Mouse (Mus musculus): ENCODE results near the gene Sufu. TPM values are rescaled to one million over a fixed set of nuclear protein-coding genes. Genes with fewer than 3 reads are reported as not detected.

Sufu gene
- polyA plus RNA-seq, 1 experiment from 2014 or later, result 21.4 TPM

- H3K9me3 ChIP-seq, result no peaks in the 10 kb centered on the region
- no peak for ATAC-seq
Measured at GRCm38 (mm10) chr19:46497230-46497629, 100.5 kb downstream of the Sufu start.

GRCm38 (mm10) chr19:46499539-46499835 lies 102.8 kb downstream of the Sufu start:
- 3% methylated on average over 3 of the region's 3 CpGs for WGBS

More at GRCm38 (mm10) chr19:46497230-46497629, 100.5 kb downstream of the Sufu start:
- 75% methylated on average over 2 of the region's 2 CpGs for WGBS
- H3K4me3 ChIP-seq (replicated peaks), result no peak overlapping the region
- H3K36me3 ChIP-seq, result no peaks in the 10 kb centered on the region
- no peak overlapping the region for H3K27ac ChIP-seq
- H3K9ac ChIP-seq, result no peak overlapping the region
- no peaks in the 10 kb centered on the region for H3K27me3 ChIP-seq (replicated peaks)
- H3K4me2 ChIP-seq (replicated peaks), result no peak overlapping the region
- no peaks in the 10 kb centered on the region for H3K4me1 ChIP-seq (replicated peaks)

GRCm38 (mm10) chr19:46499836-46500580 lies 103.3 kb downstream of the Sufu start:
- H3K4me1 ChIP-seq (replicated peaks), result peaks cover 8% of the 10 kb centered on the region
- H3K4me3 ChIP-seq (replicated peaks), result peak overlapping the region; percentile 79
- WGBS, result under 1% methylated on average over 48 of the region's 52 CpGs
- no peaks in the 10 kb centered on the region for H3K9me3 ChIP-seq
- H3K4me2 ChIP-seq (replicated peaks), result peak overlapping the region; percentile 87
- H3K27ac ChIP-seq, result peak overlapping the region; percentile 100
- H3K9ac ChIP-seq, result peak overlapping the region; percentile 88
- H3K27me3 ChIP-seq (replicated peaks), result no peaks in the 10 kb centered on the region
- ATAC-seq, result peak; percentile 80
- H3K36me3 ChIP-seq, result no peaks in the 10 kb centered on the region

More at GRCm38 (mm10) chr19:46499539-46499835, 102.8 kb downstream of the Sufu start:
- Histone ChIP-seq H3K36me3 (no peaks in the 10 kb centered on the region), H3K9ac (no peak overlapping the region), H3K4me1 (replicated peaks) (peaks cover 3% of the 10 kb centered on the region; the same call in 1 of the 2 replicates), H3K27ac (peak overlapping the region; percentile 30; the same call in 1 of the 2 replicates), H3K4me3 (replicated peaks) (peak overlapping the region; percentile 79), H3K4me2 (replicated peaks) (peak overlapping the region; percentile 87), H3K9me3 (no peaks in the 10 kb centered on the region), H3K27me3 (replicated peaks) (no peaks in the 10 kb centered on the region)
- no peak for ATAC-seq

- ATAC-seq, result peak; percentile 13
- Histone ChIP-seq H3K9ac (peak overlapping the region; percentile 88), H3K36me3 (no peaks in the 10 kb centered on the region), H3K27me3 (replicated peaks) (no peaks in the 10 kb centered on the region), H3K4me1 (replicated peaks) (peaks cover 14% of the 10 kb centered on the region), H3K9me3 (no peaks in the 10 kb centered on the region), H3K4me3 (replicated peaks) (peak overlapping the region; percentile 79), H3K27ac (peak overlapping the region; percentile 100), H3K4me2 (replicated peaks) (peak overlapping the region; percentile 87)
- WGBS, result under 1% methylated on average over 38 of the region's 50 CpGs
Measured at GRCm38 (mm10) chr19:46500581-46501341, 104.1 kb downstream of the Sufu start.

GRCm38 (mm10) chr19:46501401-46502068 lies 104.8 kb downstream of the Sufu start, which contains the start of gene Trim8:
Gene Trim8, plus strand, starts transcription at chr19:46501702.
- under 1% methylated on average over 56 of the region's 64 CpGs for WGBS
- Histone ChIP-seq H3K27ac (peak within 1 kb of the TSS; percentile 100), H3K9ac (peak within 1 kb of the TSS; percentile 97), H3K4me1 (replicated peaks) (peaks cover 21% of the 10 kb centered on the region), H3K9me3 (no peaks in the 10 kb centered on the region), H3K36me3 (no peaks in the 10 kb centered on the region), H3K27me3 (replicated peaks) (no peaks in the 10 kb centered on the region), H3K4me3 (replicated peaks) (peak within 1 kb of the TSS; percentile 79), H3K4me2 (replicated peaks) (peak within 1 kb of the TSS; percentile 87)
- ATAC-seq, result peak; percentile 43

GRCm38 (mm10) chr19:46502069-46502455 lies 105.4 kb downstream of the Sufu start:
- Histone ChIP-seq H3K9ac (peak overlapping the region; percentile 97), H3K9me3 (no peaks in the 10 kb centered on the region), H3K4me1 (replicated peaks) (peaks cover 26% of the 10 kb centered on the region), H3K4me3 (replicated peaks) (peak overlapping the region; percentile 79), H3K27me3 (replicated peaks) (no peaks in the 10 kb centered on the region), H3K4me2 (replicated peaks) (peak overlapping the region; percentile 87), H3K27ac (peak overlapping the region; percentile 100), H3K36me3 (no peaks in the 10 kb centered on the region)
- under 1% methylated on average over 37 of the region's 46 CpGs for WGBS
- peak; percentile 9 for ATAC-seq

- ATAC-seq, result peak; percentile 11
Measured at GRCm38 (mm10) chr19:46502471-46503166, 105.9 kb downstream of the Sufu start.

GRCm38 (mm10) chr19:46503351-46504084 lies 106.8 kb downstream of the Sufu start:
- peak; percentile 58 for ATAC-seq

More at GRCm38 (mm10) chr19:46502471-46503166, 105.9 kb downstream of the Sufu start:
- under 1% methylated on average over 53 of the region's 53 CpGs for WGBS
- H3K36me3 ChIP-seq, result no peaks in the 10 kb centered on the region
- H3K9me3 ChIP-seq, result no peaks in the 10 kb centered on the region
- no peaks in the 10 kb centered on the region for H3K27me3 ChIP-seq (replicated peaks)
- peak overlapping the region; percentile 97 for H3K9ac ChIP-seq
- peak overlapping the region; percentile 79 for H3K4me3 ChIP-seq (replicated peaks)
- peaks cover 32% of the 10 kb centered on the region for H3K4me1 ChIP-seq (replicated peaks)
- H3K27ac ChIP-seq, result peak overlapping the region; percentile 100
- H3K4me2 ChIP-seq (replicated peaks), result peak overlapping the region; percentile 87

GRCm38 (mm10) chr19:46504085-46504552 lies 107.4 kb downstream of the Sufu start:
- H3K9ac ChIP-seq, result peak overlapping the region; percentile 97
- H3K36me3 ChIP-seq, result no peaks in the 10 kb centered on the region
- no peaks in the 10 kb centered on the region for H3K27me3 ChIP-seq (replicated peaks)
- H3K4me1 ChIP-seq (replicated peaks), result peaks cover 47% of the 10 kb centered on the region
- ATAC-seq, result peak; percentile 18
- H3K27ac ChIP-seq, result peak overlapping the region; percentile 100
- H3K4me3 ChIP-seq (replicated peaks), result peak overlapping the region; percentile 79
- H3K4me2 ChIP-seq (replicated peaks), result peak overlapping the region; percentile 87
- no peaks in the 10 kb centered on the region for H3K9me3 ChIP-seq
- WGBS, result 2% methylated on average over 4 of the region's 4 CpGs

More at GRCm38 (mm10) chr19:46503351-46504084, 106.8 kb downstream of the Sufu start:
- Histone ChIP-seq H3K27ac (peak overlapping the region; percentile 100), H3K4me3 (replicated peaks) (peak overlapping the region; percentile 79), H3K9me3 (no peaks in the 10 kb centered on the region), H3K9ac (peak overlapping the region; percentile 97), H3K27me3 (replicated peaks) (no peaks in the 10 kb centered on the region), H3K36me3 (no peaks in the 10 kb centered on the region), H3K4me2 (replicated peaks) (peak overlapping the region; percentile 87), H3K4me1 (replicated peaks) (peaks cover 41% of the 10 kb centered on the region)
- under 1% methylated on average over 21 of the region's 21 CpGs for WGBS

- Histone ChIP-seq H3K36me3 (no peaks in the 10 kb centered on the region), H3K27ac (peak overlapping the region; percentile 100), H3K4me3 (replicated peaks) (peak overlapping the region; percentile 79), H3K27me3 (replicated peaks) (no peaks in the 10 kb centered on the region), H3K4me1 (replicated peaks) (peaks cover 54% of the 10 kb centered on the region), H3K9me3 (no peaks in the 10 kb centered on the region), H3K4me2 (replicated peaks) (peak overlapping the region; percentile 87), H3K9ac (peak overlapping the region; percentile 97)
- WGBS, result 53% methylated on average over 9 of the region's 9 CpGs
- ATAC-seq, result no peak
Measured at GRCm38 (mm10) chr19:46504822-46505417, 108.2 kb downstream of the Sufu start.

All from intestine, embryonic 15.5 days (tissue).